Mouse (Mus musculus): ENCODE data around the gene Nostrin.

GRCm38 (mm10) chr2:69175296-69175695 lies 39.7 kb downstream of the Nostrin start:
- no peak for TF ChIP-seq CTCF (IDR thresholded peaks at IDR 0.05; ENCODE audit: insufficient read depth, low read depth, low read length)
- no peak for TF ChIP-seq POLR2A (IDR thresholded peaks at IDR 0.05; ENCODE audit: insufficient read depth, low read depth, low read length)

All from olfactory bulb, adult 2 months (tissue).